Comparison of ENCODE assay signal across 32 mouse cellular contexts in genomic region chr13:6555656-6556055, GRCm38 (mm10).
"Had no signal": no experiment of that assay in that cellular context is flagged by ENCODE, and none has a peak within 500 bp of the region (broad histone marks: within the 10 kb centered on the region; RNA-seq: fewer than 3 reads in every experiment).

No protein-coding gene starts in this region.

- DNase-seq: left cerebral cortex, postnatal 4 days; liver; liver, embryonic 13.5 days; liver, postnatal 0 days; lung, adult 18-20 months; lung, adult 2 months; lung, embryonic 14.5 days; lung, postnatal 10 days; lung, postnatal 14 days; lung, postnatal 36 days; lung, postnatal 4 days; midbrain, embryonic 14.5 days had no signal

- H3K27ac ChIP-seq: limb, embryonic 10.5 days; limb, embryonic 12.5 days; limb, embryonic 13.5 days; limb, embryonic 15.5 days; liver, embryonic 12.5 days; liver, embryonic 13.5 days; liver, embryonic 14.5 days; liver, embryonic 15.5 days; lung, embryonic 15.5 days; macrophage; midbrain, embryonic 10.5 days; midbrain, embryonic 12.5 days; midbrain, embryonic 13.5 days; midbrain, embryonic 15.5 days; neural tube, embryonic 12.5 days had no signal

- H3K27me3 ChIP-seq: limb, embryonic 12.5 days; limb, embryonic 13.5 days; limb, embryonic 15.5 days; liver, embryonic 12.5 days; liver, embryonic 13.5 days; liver, embryonic 15.5 days; lung, embryonic 15.5 days; megakaryocyte, embryonic 14.5 days; midbrain, embryonic 12.5 days; midbrain, embryonic 13.5 days; midbrain, embryonic 15.5 days; neural tube, embryonic 12.5 days had no signal

- H3K9me3 ChIP-seq: limb, embryonic 10.5 days; limb, embryonic 12.5 days; limb, embryonic 13.5 days; limb, embryonic 15.5 days; liver, embryonic 12.5 days; liver, embryonic 13.5 days; liver, embryonic 15.5 days; lung, embryonic 15.5 days; megakaryocyte, embryonic 14.5 days; midbrain, embryonic 10.5 days; midbrain, embryonic 12.5 days; midbrain, embryonic 13.5 days; midbrain, embryonic 15.5 days; neural tube, embryonic 12.5 days had no signal

- H3K4me2 ChIP-seq: limb, embryonic 12.5 days; limb, embryonic 13.5 days; limb, embryonic 15.5 days; liver, embryonic 11.5 days; liver, embryonic 12.5 days; liver, embryonic 13.5 days; liver, embryonic 15.5 days; lung, embryonic 14.5 days; lung, embryonic 15.5 days; midbrain, embryonic 11.5 days; midbrain, embryonic 12.5 days; midbrain, embryonic 13.5 days; midbrain, embryonic 15.5 days; neural tube, embryonic 12.5 days had no signal

- ATAC-seq: liver, embryonic 12.5 days; liver, postnatal 0 days; lung, postnatal 0 days; midbrain, embryonic 13.5 days; midbrain, embryonic 15.5 days; midbrain, embryonic 16.5 days had no signal

- H3K4me1 ChIP-seq: limb, embryonic 10.5 days; limb, embryonic 12.5 days; limb, embryonic 13.5 days; limb, embryonic 15.5 days; lung, embryonic 15.5 days; midbrain, embryonic 10.5 days; midbrain, embryonic 12.5 days; midbrain, embryonic 13.5 days; midbrain, embryonic 15.5 days; neural tube, embryonic 12.5 days had no signal

- H3K4me3 ChIP-seq: limb, embryonic 10.5 days; limb, embryonic 12.5 days; limb, embryonic 13.5 days; limb, embryonic 15.5 days; liver, embryonic 12.5 days; liver, embryonic 13.5 days; liver, embryonic 15.5 days; lung, embryonic 15.5 days; megakaryocyte, embryonic 14.5 days; midbrain, embryonic 10.5 days; midbrain, embryonic 12.5 days; midbrain, embryonic 13.5 days; midbrain, embryonic 15.5 days; myocyte; neural tube, embryonic 12.5 days had no signal

- H3K9ac ChIP-seq: limb, embryonic 12.5 days; limb, embryonic 13.5 days; limb, embryonic 15.5 days; liver, embryonic 12.5 days; liver, embryonic 13.5 days; liver, embryonic 14.5 days; liver, embryonic 15.5 days; liver, postnatal 0 days; lung, embryonic 14.5 days; lung, embryonic 15.5 days; midbrain, embryonic 12.5 days; midbrain, embryonic 13.5 days; midbrain, embryonic 15.5 days; neural tube, embryonic 12.5 days had no signal
